Mouse (Mus musculus) limb, embryonic 12.5 days (tissue): ENCODE measurements at regions not wholly inside any gene's neighbourhood (a gene's known extent, or its start where the extent isn't known, plus 50 kb on each side); places are given as distances from the start of the nearest gene placed in this dataset.

Experiments used
- ATAC-seq: fragments of 200-750 bp; cut with Nextera tagmentation; 2 replicates; pipeline ENCODE4 v1.8.0; 2017; ENCODE audit warnings: low read depth, moderate TSS enrichment; ENCODE audit not compliant: insufficient number of reproducible peaks, insufficient read depth, low FRiP score, low TSS enrichment
- H3K27ac ChIP-seq: fragments of 300-500 bp; sonication (generic); 2 replicates; pipeline ENCODE4 v1.5.1; 2016; ENCODE audit warnings: mild to moderate bottlenecking, moderate library complexity
- H3K27me3 ChIP-seq: fragments of 300-500 bp; sonication (generic); 2 replicates; pipeline ENCODE4 v1.6.1; 2016; ENCODE audit warnings: mild to moderate bottlenecking, moderate library complexity
- H3K36me3 ChIP-seq: fragments of 300-500 bp; sonication (generic); 2 replicates; pipeline ENCODE4 v1.6.1; 2016; ENCODE audit warnings: mild to moderate bottlenecking, moderate library complexity
- H3K4me1 ChIP-seq: fragments of 300-500 bp; sonication (generic); replicated peaks from 2 replicates; pipeline ENCODE4 v1.6.1; 2016
- H3K4me2 ChIP-seq: fragments of 300-500 bp; sonication (generic); 2 replicates; pipeline ENCODE4 v1.6.1; 2016; ENCODE audit warnings: mild to moderate bottlenecking, moderate library complexity
- H3K4me3 ChIP-seq: fragments of 300-500 bp; sonication (generic); replicated peaks from 2 replicates; pipeline ENCODE4 v1.5.1; 2016; ENCODE audit warnings: mild to moderate bottlenecking
- H3K9ac ChIP-seq: fragments of 300-500 bp; sonication (generic); replicated peaks from 2 replicates; pipeline ENCODE4 v1.6.1; 2016; ENCODE audit warnings: mild to moderate bottlenecking, moderate library complexity
- H3K9me3 ChIP-seq: fragments of 300-500 bp; sonication (generic); 2 replicates; pipeline ENCODE4 v1.6.1; 2016; ENCODE audit warnings: mild to moderate bottlenecking, moderate library complexity
- WGBS: fragments of 180-500 bp; shearing (Covaris S2); methylation state at CpG from one replicate; pipeline ENCODE4 v1.1.7; 2016; 5-methylcytosine and 5-hydroxymethylcytosine counted together

GRCm38 (mm10) chr16:73835715-73836440, 575.7 kb downstream of the Robo2 start:
- H3K4me3 ChIP-seq, result no peak overlapping the region
- H3K4me2 ChIP-seq, result no peak overlapping the region
- 88% methylated on average over 19 of the region's 19 CpGs for WGBS
- no peak for ATAC-seq
- H3K4me1 ChIP-seq, result no peaks in the 10 kb centered on the region
- no peaks in the 10 kb centered on the region for H3K27me3 ChIP-seq
- no peaks in the 10 kb centered on the region for H3K9me3 ChIP-seq
- no peaks in the 10 kb centered on the region for H3K36me3 ChIP-seq
- no peak overlapping the region for H3K9ac ChIP-seq
- H3K27ac ChIP-seq, result no peak overlapping the region

- no peak overlapping the region for H3K4me2 ChIP-seq
- no peaks in the 10 kb centered on the region for H3K36me3 ChIP-seq
- 70% methylated on average over 10 of the region's 10 CpGs for WGBS
- H3K4me1 ChIP-seq, result no peaks in the 10 kb centered on the region
- ATAC-seq, result no peak
- H3K4me3 ChIP-seq, result no peak overlapping the region
- H3K27me3 ChIP-seq, result no peaks in the 10 kb centered on the region
- H3K9ac ChIP-seq, result no peak overlapping the region
- H3K9me3 ChIP-seq, result no peaks in the 10 kb centered on the region
- no peak overlapping the region for H3K27ac ChIP-seq
These were observed 590.0 kb downstream of the Robo2 start for GRCm38 (mm10) chr16:73821387-73822338.

DNA sequence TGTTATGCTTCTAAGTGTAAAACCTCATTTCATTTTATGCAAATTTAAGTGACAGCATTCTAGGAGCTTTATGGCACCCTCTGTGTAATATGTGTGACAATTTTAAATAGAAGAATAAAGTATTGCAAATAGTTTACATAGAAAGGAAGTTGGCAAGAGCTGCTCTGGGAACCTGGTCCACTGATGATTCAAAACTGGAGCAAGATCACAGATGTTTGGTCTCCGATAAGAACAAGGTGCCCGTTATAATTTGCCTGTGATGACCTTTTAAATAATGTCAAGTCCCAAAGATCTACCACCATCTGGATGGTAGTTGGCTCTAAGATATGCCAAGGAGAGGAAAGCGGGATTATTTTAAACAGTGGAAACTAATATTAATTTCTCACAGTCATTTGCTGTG, 607.1 kb downstream of the Robo2 start:
- H3K27ac ChIP-seq, result no peak overlapping the region
- peaks cover under 1% of the 10 kb centered on the region; the same call in 1 of the 2 replicates for H3K9me3 ChIP-seq
- H3K4me1 ChIP-seq, result no peaks in the 10 kb centered on the region
- no peaks in the 10 kb centered on the region for H3K36me3 ChIP-seq
- H3K4me3 ChIP-seq, result no peak overlapping the region
- no peak overlapping the region for H3K9ac ChIP-seq
- no peaks in the 10 kb centered on the region for H3K27me3 ChIP-seq
- no peak overlapping the region for H3K4me2 ChIP-seq
- WGBS, result 82% methylated on average over 3 of the region's 3 CpGs
- ATAC-seq, result no peak

- no peak overlapping the region for H3K4me2 ChIP-seq
- ATAC-seq, result no peak
These were observed 615.0 kb downstream of the Robo2 start for GRCm38 (mm10) chr16:73796528-73797171.

GRCm38 (mm10) chr16:73785074-73785438, 626.6 kb downstream of the Robo2 start:
- Histone ChIP-seq H3K4me1 (no peaks in the 10 kb centered on the region), H3K4me2 (no peak overlapping the region), H3K27me3 (no peaks in the 10 kb centered on the region), H3K27ac (no peak overlapping the region), H3K36me3 (no peaks in the 10 kb centered on the region), H3K9ac (no peak overlapping the region), H3K4me3 (no peak overlapping the region), H3K9me3 (no peaks in the 10 kb centered on the region)
- ATAC-seq, result no peak
- 88% methylated on average over 2 of the region's 2 CpGs for WGBS

More at GRCm38 (mm10) chr16:73796528-73797171, 615.0 kb downstream of the Robo2 start:
- Histone ChIP-seq H3K9ac (no peak overlapping the region), H3K9me3 (no peaks in the 10 kb centered on the region), H3K4me3 (no peak overlapping the region), H3K4me1 (no peaks in the 10 kb centered on the region), H3K27ac (no peak overlapping the region), H3K27me3 (no peaks in the 10 kb centered on the region), H3K36me3 (no peaks in the 10 kb centered on the region)
- 83% methylated on average over 6 of the region's 6 CpGs for WGBS

- ATAC-seq, result no peak
- Histone ChIP-seq H3K9ac (no peak overlapping the region), H3K9me3 (no peaks in the 10 kb centered on the region), H3K4me2 (no peak overlapping the region), H3K36me3 (no peaks in the 10 kb centered on the region), H3K27me3 (no peaks in the 10 kb centered on the region), H3K4me1 (no peaks in the 10 kb centered on the region), H3K4me3 (no peak overlapping the region), H3K27ac (no peak overlapping the region)
- 86% methylated on average over 10 of the region's 10 CpGs for WGBS
These were observed 627.1 kb downstream of the Robo2 start for GRCm38 (mm10) chr16:73784296-73785073.

- Histone ChIP-seq H3K27me3 (no peaks in the 10 kb centered on the region), H3K36me3 (no peaks in the 10 kb centered on the region), H3K4me3 (no peak overlapping the region), H3K27ac (no peak overlapping the region), H3K9me3 (no peaks in the 10 kb centered on the region), H3K4me2 (no peak overlapping the region), H3K4me1 (no peaks in the 10 kb centered on the region), H3K9ac (no peak overlapping the region)
- no peak for ATAC-seq
- 80% methylated on average over 5 of the region's 5 CpGs for WGBS
These were observed 639.2 kb downstream of the Robo2 start for GRCm38 (mm10) chr16:73772454-73772853.

GRCm38 (mm10) chr16:73770440-73770856, 641.2 kb downstream of the Robo2 start:
- no peak for ATAC-seq
- WGBS, result 78% methylated on average over 5 of the region's 5 CpGs
- Histone ChIP-seq H3K4me1 (no peaks in the 10 kb centered on the region), H3K36me3 (no peaks in the 10 kb centered on the region), H3K9me3 (no peaks in the 10 kb centered on the region), H3K27me3 (no peaks in the 10 kb centered on the region), H3K9ac (no peak overlapping the region), H3K4me3 (no peak overlapping the region), H3K27ac (no peak overlapping the region), H3K4me2 (no peak overlapping the region)

GRCm38 (mm10) chr16:73769729-73770128, 641.9 kb downstream of the Robo2 start:
- Histone ChIP-seq H3K4me2 (no peak overlapping the region), H3K9me3 (no peaks in the 10 kb centered on the region), H3K27me3 (no peaks in the 10 kb centered on the region), H3K4me3 (no peak overlapping the region), H3K9ac (no peak overlapping the region), H3K36me3 (no peaks in the 10 kb centered on the region), H3K4me1 (no peaks in the 10 kb centered on the region), H3K27ac (no peak overlapping the region)
- ATAC-seq, result no peak
- WGBS, result 92% methylated on average over 5 of the region's 5 CpGs

GRCm38 (mm10) chr16:73768706-73769105, 642.9 kb downstream of the Robo2 start:
- Histone ChIP-seq H3K4me2 (no peak overlapping the region), H3K4me1 (no peaks in the 10 kb centered on the region), H3K9ac (no peak overlapping the region), H3K4me3 (no peak overlapping the region), H3K9me3 (no peaks in the 10 kb centered on the region), H3K36me3 (no peaks in the 10 kb centered on the region), H3K27ac (no peak overlapping the region), H3K27me3 (no peaks in the 10 kb centered on the region)
- WGBS, result 96% methylated on average over 2 of the region's 2 CpGs
- ATAC-seq, result no peak
